Mouse (Mus musculus): ENCODE results near the gene Dpysl5.

GRCm38 (mm10) chr5:30668637-30669495 lies 42.5 kb upstream of the Dpysl5 start:
- TF ChIP-seq POLR2A (IDR thresholded peaks at IDR 0.05; ENCODE audit: insufficient read depth, low read depth, low read length) (no peak), CTCF (IDR thresholded peaks at IDR 0.05; ENCODE audit: insufficient read depth, low read depth, low read length) (no peak)

Measured in olfactory bulb, adult 2 months (tissue).